Mouse (Mus musculus) macrophage (primary cell): ENCODE measurements around the gene Clpsl2. TPM values are rescaled to one million over a fixed set of nuclear protein-coding genes. Genes with fewer than 3 reads are reported as not detected.

ENCODE experiments used
- H3K27ac ChIP-seq: fragments of 350-480 bp; formaldehyde crosslinking; 2 replicates; pipeline ENCODE4 v1.9.0; 2021
- H3K36me3 ChIP-seq: fragments of 350-480 bp; formaldehyde crosslinking; 2 replicates; pipeline ENCODE4 v1.9.0; 2021; ENCODE audit errors: inconsistent target
- H3K4me3 ChIP-seq: fragments of 350-480 bp; formaldehyde crosslinking; 2 replicates; pipeline ENCODE4 v1.9.0; 2021; ENCODE audit errors: inconsistent target
- H3K79me2 ChIP-seq: fragments of 350-480 bp; formaldehyde crosslinking; 2 replicates; pipeline ENCODE4 v1.9.0; 2021; ENCODE audit errors: inconsistent target
- WGBS: methylation state at CpG from one replicate; pipeline ENCODE4 v1.1.7; 2026; ENCODE audit warnings: inconsistent platforms; ENCODE audit not compliant: missing documents; 5-methylcytosine and 5-hydroxymethylcytosine counted together
- polyA plus RNA-seq: library from polyadenylated mRNA; stranded (reverse); fragments of 250-400 nt; gene quantifications from 3 replicates; pipeline ENCODE4 v1.2.4, GENCODE M21; 2018; ENCODE audit warnings: inconsistent platforms

Gene Clpsl2
- polyA plus RNA-seq, 1 experiment from 2014 or later: not detected

DNA sequence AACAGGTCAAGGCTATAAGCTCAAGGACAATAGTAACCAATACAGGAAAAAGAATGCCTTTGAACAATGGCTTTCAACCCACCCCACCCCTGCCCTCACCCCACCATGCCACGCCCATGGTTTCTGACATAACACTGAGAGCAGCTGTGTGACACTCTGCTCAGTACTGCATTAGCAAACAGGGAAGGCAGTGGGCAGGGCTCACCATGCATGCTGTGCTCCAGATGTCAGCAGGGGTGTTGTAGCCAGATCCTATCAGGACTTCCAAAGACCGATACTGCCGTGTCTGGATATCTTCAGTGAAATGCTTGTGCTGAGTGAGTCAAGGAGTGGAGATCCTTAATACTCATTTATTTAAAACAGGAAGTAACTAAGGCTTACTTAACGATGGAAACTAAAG, 44.8 kb downstream of the Clpsl2 start:
- Histone ChIP-seq H3K36me3 (peaks cover 55% of the 10 kb centered on the region; the same call in 1 of the 2 replicates), H3K4me3 (no peak overlapping the region), H3K79me2 (no peaks in the 10 kb centered on the region), H3K27ac (no peak overlapping the region)
- WGBS: 68% methylated on average over 4 of the region's 4 CpGs

DNA sequence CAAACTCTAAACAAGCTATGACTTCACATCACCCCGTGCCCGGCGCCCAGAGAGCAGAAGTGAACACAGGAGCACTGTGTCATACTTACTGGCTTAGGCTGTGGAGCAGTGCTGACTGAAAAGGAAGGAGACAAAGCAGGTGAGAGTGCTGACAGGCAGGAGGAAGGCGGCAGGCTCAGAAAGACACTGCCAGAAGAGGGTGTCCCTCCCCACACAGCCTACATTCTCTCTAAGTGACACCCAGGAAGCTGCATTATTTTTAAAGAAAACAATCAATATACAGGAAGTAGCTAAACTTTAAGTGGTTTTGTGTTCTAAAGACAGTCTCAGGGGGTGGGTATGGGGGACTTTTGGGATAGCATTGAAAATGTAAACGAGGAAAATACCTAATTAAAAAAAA, 51.6 kb downstream of the Clpsl2 start:
- H3K27ac ChIP-seq: no peak overlapping the region
- H3K79me2 ChIP-seq: no peaks in the 10 kb centered on the region
- no peak overlapping the region for H3K4me3 ChIP-seq
- WGBS: 83% methylated on average over 5 of the region's 5 CpGs
- H3K36me3 ChIP-seq: peaks cover 66% of the 10 kb centered on the region

DNA sequence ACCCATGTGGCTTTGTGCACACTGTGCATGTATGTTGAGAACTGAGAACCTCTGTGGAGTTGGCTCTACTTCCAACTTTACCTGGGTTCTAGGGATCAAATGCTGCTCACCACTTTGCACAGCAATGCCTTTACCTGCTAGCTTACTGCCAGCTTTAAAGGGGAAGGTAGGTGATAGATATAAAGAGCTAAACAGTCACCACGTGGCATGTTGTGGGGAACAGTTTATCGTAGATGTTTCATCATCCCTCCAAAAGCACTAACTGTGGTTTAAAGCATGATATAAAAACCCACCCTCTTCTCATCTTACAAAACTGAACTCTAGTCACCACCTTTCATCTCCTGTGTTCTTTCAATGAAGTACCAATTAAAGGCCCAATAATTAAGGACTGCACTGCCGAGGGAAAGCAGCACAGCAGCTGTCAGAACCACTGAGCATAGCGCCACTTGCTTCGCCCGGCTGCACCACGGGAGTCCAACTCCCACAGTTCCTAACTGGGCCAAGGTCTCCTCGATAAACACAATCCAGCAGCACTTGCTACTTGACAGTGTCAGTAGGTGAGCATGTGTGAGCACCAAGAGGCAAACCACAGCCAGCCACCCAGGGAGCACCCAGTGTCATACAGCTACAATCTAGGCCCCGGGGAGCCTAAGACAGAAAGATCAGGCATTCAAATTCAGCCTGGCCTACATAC, 52.5 kb downstream of the Clpsl2 start:
- H3K36me3 ChIP-seq: peaks cover 75% of the 10 kb centered on the region
- H3K4me3 ChIP-seq: no peak overlapping the region
- WGBS: 86% methylated on average over 9 of the region's 9 CpGs
- no peaks in the 10 kb centered on the region for H3K79me2 ChIP-seq
- H3K27ac ChIP-seq: no peak overlapping the region

Other genes with a start within 250 kb of the Clpsl2 start
- 10.8 to 20.6 TPM (median 20.1 TPM) in 3 replicates for gene Fance, start 235.9 kb upstream of the Clpsl2 start, polyA plus RNA-seq
- gene Rpl10a, start 220.9 kb upstream of the Clpsl2 start, polyA plus RNA-seq: 257 to 572 TPM (median 569 TPM) in 3 replicates
- gene Tead3, start 198.6 kb upstream of the Clpsl2 start, polyA plus RNA-seq: not detected in 3 replicates
- not detected in 3 replicates for gene Tulp1, start 184.2 kb upstream of the Clpsl2 start, polyA plus RNA-seq
- gene Fkbp5, start 31.9 kb upstream of the Clpsl2 start, polyA plus RNA-seq: 3.6 to 19.6 TPM (median 5.8 TPM) in 3 replicates
- gene Armc12, start 18.6 kb upstream of the Clpsl2 start, polyA plus RNA-seq: not detected in 3 replicates
- gene Clps, start 11.4 kb downstream of the Clpsl2 start, polyA plus RNA-seq: not detected in 3 replicates
- gene Lhfpl5, start 26.2 kb downstream of the Clpsl2 start, polyA plus RNA-seq: not detected in 3 replicates
- 27.4 to 34.2 TPM (median 32.5 TPM) in 3 replicates for gene Srpk1, start 73.3 kb downstream of the Clpsl2 start, polyA plus RNA-seq
- gene Slc26a8, start 140.8 kb downstream of the Clpsl2 start, polyA plus RNA-seq: not detected in 3 replicates
- 62.0 to 93.5 TPM (median 63.5 TPM) in 3 replicates for gene Mapk14, start 141.9 kb downstream of the Clpsl2 start, polyA plus RNA-seq
- 0.93 to 1.7 TPM (median 0.96 TPM) in 3 replicates for gene AC170998.1, start 176.7 kb downstream of the Clpsl2 start, polyA plus RNA-seq
- gene Mapk13, start 219.9 kb downstream of the Clpsl2 start, polyA plus RNA-seq: 0.19 TPM in 1 of 3 replicates, not detected in the others